Mouse (Mus musculus): ENCODE results near the gene Gm20388. TPM values are rescaled to one million over a fixed set of nuclear protein-coding genes. Genes with fewer than 3 reads are reported as not detected.

Gm20388 gene
- total RNA-seq, 2 experiments from 2014 or later, result 6.8 to 7.8 TPM

DNA sequence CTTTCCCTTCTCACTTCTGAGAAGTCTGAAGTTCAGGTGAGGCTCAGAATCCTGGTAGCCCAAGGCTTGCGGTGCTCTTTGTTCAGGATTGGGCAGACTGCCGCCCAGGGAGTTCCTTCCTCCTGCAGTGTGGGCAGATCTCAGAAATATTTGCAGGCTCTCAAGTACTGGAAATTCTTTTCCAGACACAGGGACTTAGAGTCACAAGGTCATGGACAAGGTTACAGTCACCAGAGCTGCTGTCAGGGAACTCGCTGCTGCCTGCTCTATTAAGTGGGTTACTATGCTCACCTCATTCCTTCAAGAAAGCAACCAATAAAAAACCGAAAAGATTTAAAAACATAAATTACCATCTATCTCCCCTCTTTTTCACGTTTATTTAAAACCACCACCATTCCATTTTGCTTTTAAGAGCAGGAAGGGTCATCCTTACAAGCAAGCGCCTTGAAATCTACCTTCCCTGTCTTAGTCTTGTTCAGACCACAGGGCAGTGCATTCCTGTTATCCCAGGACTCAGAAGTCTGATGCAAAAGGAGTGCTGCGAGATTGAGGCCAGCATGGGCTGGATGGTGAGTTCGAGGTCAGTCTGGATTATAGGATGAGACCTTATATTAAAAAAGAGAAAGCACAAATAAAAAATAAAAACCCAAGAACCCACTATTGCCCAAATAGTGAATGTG is 4320.0 kb downstream of the Gm20388 start:
- DNase-seq, result no peak
- intact Hi-C loops (cut with DNase I), result loop anchor here (2.0 to 5.0 kb wide), 2 partner anchors 118 to 178 kb away; no protein-coding TSS in a partner anchor

DNA sequence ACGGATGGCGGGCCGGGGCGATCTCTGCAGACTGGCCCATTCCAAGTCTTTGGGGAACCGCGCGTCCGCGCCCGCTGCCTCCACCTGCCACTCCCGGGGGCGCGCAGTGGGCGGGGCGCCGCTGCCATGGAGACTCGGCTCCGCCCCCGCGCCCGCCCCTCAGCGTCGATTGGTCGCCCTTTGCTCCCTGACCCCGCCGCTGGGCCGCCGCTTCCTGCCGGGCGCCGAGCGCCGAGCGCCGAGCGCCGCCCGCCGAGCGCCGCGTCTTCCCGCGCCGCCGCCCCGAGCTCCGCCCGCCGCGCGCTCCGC is 4320.5 kb downstream of the Gm20388 start, which contains the start of gene Galnt2:
Gene Galnt2, plus strand, starts transcription at position 216 of the 309 bp plus-strand sequence.
- DNase-seq, result peak; percentile 78 to 86
- intact Hi-C loops (cut with DNase I), result loop anchor here (2.0 to 5.0 kb wide), 2 partner anchors 118 to 179 kb away; no protein-coding TSS in a partner anchor

DNA sequence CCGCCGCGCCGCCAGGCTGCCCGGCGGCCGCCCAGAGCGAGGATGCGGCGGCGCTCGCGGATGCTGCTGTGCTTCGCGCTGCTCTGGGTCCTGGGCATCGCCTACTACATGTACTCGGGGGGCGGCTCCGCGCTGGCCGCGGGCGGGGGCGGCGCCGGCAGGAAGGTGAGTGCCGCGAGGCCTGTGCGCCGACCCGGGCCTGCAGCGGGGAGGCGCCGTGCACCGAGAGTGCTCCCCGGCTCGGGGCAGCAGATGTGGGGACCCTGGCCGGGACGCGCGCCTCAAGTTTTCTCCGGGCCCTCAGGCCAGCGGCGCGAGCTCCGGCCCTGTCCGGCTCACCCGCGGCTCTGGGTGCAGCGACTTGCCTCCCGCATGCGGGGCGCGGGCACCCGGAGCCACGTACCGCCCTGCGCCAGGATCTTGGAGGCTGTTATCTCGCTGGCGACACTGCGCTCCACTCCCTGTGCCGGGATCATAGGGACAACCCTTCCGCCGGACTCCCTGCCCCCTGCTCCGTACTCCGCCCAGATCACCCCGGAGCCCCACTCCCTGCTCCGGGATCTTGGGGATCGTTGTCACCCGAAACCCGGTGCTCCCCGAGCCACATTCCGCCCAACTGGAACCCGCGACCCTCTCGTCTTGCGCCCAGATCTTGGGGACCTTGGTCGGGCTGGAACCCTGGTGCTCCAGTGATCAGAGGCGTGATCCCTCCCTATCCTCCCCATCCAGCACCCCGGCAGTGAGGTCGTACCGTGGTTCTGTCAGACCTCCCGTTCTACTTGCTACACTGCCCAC is 4321.0 kb downstream of the Gm20388 start:
- DNase-seq, result peak; percentile 45 to 59
- intact Hi-C loops (cut with DNase I), result loop anchor here (2.0 to 5.0 kb wide), 2 partner anchors 117 to 179 kb away; no protein-coding TSS in a partner anchor

DNA sequence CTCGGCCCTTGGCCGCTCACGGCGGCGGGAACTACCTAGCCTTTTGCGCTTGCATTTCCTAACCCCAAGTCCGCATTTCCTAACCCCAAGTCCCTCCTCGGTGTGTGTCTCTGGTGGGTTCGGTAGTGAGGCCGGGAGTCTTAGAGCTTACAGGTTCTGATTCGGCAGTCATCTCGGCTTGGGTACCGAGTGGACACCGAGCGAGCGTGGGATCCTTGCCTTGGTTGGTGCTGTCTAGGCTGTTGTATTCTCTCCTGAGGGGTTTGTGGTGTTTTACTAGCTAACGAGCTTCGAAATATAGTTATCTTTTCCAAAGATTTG is 4321.6 kb downstream of the Gm20388 start:
- DNase-seq, result no peak
- intact Hi-C loops (cut with DNase I), result loop anchor here (5.0 kb wide), 1 partner anchor 180 kb away; no protein-coding TSS in a partner anchor

DNA sequence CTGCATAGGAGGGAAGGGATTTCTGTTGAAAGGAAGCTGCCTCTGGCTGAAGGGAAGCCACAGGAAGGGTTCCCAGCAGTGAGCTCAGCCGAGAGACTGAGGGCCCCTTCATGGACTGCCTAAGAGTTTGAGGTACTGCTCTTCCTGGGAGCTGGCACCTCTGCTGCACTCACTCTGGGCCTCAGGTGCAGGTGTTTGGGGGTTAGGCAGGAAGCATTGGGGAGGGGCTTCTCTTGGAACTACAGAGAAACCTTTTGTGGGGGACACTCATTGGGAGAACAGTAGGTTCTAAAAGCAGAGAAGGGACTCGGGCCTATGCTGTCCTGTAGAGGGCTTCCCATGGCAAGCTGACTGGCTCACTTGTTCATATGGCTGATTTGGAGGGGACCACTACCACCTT is 4323.9 kb downstream of the Gm20388 start:
- no peak for DNase-seq
- intact Hi-C loops (cut with DNase I), result loop anchor here (5.0 kb wide), 1 partner anchor 182 kb away; no protein-coding TSS in a partner anchor

DNA sequence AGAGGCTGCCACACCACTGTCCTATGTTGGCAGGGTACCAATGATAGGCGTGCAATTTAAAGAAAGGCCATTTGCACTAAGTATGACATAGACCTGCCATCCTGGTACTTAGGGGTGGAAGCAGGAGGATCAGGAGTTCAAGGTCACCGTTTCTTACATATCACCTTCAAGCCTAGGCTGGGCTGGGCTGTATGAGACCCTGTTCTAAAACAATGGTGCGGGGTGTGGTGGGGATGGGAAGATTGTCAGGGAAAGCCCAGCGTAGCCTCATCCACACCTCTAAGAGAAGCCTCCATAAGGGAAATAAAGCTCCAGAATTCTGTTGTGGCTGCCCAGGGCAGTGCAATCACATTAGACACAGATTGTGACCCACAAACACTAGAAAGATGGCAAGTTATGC is 4324.9 kb downstream of the Gm20388 start:
- no peak for DNase-seq

DNA sequence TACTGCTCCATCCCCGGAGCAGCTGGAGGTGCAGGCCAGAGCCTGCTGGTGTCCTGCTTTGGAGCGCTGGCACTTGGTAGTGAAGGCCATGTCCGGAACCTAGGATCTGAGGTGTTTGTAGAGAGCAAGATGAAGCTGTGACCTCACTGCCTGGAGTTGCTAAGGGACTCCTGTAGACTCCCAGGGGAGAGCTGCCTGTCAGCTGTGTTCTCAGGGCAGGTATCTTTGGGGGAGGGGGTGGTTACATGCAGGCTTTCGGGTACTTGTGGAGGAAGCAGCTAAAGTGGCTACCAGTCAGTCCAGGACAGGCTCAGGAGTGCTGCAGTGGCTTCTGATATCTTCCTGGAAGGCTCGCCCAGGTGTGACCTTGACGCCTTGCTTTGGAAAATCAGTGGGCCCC is 4328.7 kb downstream of the Gm20388 start:
- no peak for DNase-seq
- intact Hi-C loops (cut with DNase I), result no loop called here

More for the DNA sequence above, 4324.9 kb downstream of the Gm20388 start:
- intact Hi-C loops (cut with DNase I), result no loop called here

DNA sequence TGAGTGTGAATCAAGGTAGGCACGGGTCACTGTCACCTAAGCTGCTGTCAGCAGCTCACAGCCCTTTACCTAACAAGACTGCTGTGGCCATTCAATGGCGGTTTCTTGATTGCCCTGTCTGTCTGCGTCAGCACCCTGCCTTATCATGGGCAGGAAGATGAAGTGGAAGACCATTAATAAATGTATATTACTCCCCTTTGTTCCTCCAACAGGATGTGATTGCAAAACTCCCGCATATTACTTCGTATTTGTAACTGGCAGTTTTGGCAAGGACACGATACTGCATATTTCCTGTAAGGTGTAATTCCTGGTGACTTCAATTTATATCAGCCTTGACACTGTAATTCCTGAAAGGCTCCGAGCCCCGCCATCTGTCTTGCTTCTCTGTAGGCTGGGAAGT is 4330.3 kb downstream of the Gm20388 start:
- no peak for DNase-seq
- intact Hi-C loops (cut with DNase I), result no loop called here

DNA sequence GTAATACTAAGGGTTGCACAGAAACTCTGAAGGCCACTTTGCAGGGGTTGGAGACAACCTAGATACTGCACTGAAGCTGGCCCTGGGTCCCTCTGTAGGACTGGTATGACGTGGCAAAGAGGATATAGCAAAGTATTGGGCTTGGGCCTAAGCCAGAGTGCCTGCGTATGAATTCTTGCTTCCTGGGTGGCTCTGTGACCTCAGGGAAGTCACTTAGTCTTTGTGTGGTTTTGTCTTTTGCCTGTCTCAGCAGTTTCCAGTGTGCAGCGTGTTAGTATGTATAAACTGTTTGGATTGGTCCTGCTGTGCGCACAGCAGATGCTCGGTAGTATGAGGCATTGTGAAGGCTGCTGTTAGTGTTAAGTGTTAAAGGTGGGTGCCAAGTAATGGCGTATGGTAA is 4331.6 kb downstream of the Gm20388 start:
- DNase-seq, result no peak

DNA sequence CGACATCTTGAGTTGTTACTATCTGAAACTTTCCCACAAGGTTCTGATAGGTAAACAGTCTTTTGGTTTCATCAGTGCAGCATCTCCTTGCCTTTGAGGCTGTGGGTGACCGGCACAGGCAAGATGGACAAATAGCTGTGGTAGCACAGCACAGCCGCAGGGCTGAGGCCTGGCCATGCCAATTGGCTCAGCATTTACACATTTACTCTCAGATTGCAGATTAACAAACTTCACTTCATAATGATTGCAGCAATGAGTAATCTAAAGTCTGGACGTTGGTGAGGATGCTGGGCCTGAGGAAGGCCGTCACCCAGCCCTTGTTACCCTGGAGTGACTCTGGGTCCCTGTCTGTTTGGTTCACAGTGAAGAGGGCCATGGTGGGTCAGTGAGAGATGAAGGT is 4332.3 kb downstream of the Gm20388 start:
- no peak for DNase-seq
- intact Hi-C loops (cut with DNase I), result no loop called here

More for the DNA sequence above, 4331.6 kb downstream of the Gm20388 start:
- intact Hi-C loops (cut with DNase I), result no loop called here

DNA sequence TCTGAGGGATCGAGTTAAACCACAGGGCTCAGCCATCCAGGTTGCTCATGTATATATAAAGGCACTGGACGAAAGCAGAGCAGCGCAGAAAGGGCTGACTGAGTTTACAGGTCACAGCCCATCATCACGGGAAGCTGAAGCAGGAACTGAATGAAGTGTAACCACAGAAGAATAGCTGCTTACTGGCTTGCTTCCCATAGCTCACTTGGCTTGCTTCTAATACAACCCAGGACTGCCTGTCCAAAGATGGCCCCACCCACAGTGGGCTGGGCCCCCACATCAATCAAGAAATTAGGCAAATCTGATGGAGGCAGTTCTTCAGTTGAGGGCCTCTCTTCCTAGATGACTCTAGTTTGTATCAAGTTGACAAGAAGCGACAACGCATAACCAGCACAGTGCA is 4336.9 kb downstream of the Gm20388 start:
- DNase-seq, result no peak
- intact Hi-C loops (cut with DNase I), result no loop called here

DNA sequence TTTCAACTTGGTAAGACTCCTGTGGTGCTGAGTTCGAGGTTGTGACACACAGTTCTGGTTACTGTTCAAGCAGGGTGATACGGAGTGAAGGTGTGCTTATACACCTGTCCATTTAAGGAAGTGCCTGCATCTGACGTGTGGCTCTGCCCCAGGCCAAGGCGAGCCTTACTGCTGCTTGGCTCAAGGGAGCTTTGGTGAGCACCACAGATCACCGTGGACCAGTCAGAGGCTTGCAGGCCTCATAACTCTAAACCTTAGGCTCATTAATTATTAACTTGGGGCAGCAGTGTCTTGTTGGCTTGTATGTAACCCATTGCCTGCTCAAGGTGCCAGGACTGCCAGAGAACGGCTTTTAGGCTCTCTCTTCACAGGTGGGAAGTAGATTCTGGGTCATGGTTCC is 4338.0 kb downstream of the Gm20388 start:
- intact Hi-C loops (cut with DNase I), result no loop called here
- DNase-seq, result no peak

DNA sequence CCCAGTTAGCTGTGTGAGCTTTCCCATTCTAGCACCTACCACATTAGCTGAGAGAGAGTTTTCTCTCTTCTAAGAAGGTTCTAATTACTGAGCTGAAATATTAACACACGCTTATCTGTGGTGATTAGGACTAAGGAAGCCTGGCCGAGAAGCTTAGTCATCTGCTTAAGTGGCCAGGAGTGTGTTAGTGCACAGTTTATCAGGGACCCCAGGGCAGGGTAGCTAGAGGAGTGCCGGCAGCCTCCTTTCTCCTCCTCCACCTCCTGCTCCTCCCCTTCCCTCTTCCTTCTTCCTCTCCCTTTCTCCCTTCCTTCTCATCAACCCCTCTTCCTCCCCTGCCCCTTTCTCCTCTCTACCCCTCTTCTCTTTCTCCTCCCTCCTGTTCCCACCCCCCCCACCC is 4339.6 kb downstream of the Gm20388 start:
- no peak for DNase-seq
- intact Hi-C loops (cut with DNase I), result no loop called here

DNA sequence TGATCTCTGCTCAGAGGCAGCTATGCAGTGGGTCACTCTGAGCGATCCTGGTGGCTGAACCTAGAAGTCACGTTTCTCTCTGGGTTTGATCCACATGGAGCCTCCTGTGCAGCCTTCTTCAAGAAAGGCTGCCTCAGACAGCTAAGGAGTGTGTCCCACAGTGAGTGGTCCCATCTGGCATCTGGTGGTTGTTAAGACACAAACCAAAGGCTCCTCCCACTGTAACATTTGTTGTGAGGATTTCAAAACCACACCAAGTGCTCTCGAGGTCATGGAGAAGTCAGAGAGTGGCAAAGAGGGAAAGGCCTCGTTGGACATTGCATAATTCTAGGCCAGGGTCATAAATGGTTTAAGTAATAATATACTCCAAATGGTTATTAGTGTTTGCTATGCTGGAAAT is 4340.1 kb downstream of the Gm20388 start:
- no peak for DNase-seq

DNA sequence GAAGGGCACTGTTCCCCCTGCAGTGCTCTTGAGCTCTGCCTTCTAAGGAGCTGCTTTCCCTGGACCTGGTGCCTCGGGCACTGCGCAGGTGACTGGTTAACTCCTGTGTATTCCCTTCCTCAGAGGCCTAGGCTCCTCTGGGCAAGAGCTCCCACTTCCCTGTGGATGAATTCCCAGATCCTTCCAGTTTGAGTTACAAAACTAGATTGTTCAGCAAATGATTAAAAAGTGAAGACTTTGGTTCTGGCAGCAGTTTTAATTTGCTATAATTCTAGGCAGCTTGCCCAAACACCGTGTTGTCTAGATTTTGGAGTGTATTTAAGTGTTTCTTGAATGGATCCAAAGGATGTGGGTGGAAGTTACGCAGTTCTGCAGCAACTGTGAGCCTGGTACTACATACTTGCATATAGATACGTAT is 4341.9 kb downstream of the Gm20388 start:
- DNase-seq, result no peak
- intact Hi-C loops (cut with DNase I), result no loop called here

More for the DNA sequence above, 4340.1 kb downstream of the Gm20388 start:
- intact Hi-C loops (cut with DNase I), result no loop called here

DNA sequence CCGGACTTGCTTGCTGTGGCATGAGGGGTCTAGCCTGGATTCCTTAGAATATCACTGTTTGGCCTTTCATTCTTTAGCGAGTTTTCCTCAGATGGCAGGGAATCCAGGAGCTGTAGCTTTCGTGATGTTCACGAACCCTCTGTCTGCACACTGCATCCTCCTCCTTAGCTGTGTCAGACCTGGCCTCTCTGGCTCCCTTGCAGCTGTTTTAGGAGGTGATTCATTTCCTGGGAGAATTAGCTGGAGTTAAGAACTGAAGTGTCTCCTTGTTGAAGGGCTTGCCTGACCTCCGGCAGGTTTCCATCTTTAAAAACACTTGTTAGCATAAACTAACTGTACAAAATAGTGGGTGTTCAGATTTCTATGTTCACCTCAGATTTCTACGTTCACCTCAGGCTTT is 4343.3 kb downstream of the Gm20388 start:
- intact Hi-C loops (cut with DNase I), result no loop called here
- no peak for DNase-seq

DNA sequence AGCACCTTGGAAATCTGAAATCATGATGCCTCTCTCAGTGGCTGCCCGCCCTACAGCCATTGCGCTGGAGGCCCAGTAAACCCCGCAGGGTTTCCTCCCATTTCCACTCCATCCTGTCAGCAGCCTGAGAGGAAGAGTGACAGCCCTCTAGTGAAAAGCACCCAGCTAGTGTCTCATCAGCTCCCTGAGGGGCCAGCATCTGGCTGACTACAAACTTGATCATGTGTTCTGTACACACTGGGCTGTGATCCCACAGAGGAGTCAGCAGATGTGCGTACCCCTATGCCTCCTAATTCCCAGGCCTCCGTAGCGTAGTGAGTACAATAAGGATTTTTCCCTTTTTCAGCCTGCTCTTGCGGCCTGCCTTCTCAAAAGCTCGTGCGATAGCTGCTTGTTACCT is 4346.2 kb downstream of the Gm20388 start:
- DNase-seq, result no peak
- intact Hi-C loops (cut with DNase I), result no loop called here

DNA sequence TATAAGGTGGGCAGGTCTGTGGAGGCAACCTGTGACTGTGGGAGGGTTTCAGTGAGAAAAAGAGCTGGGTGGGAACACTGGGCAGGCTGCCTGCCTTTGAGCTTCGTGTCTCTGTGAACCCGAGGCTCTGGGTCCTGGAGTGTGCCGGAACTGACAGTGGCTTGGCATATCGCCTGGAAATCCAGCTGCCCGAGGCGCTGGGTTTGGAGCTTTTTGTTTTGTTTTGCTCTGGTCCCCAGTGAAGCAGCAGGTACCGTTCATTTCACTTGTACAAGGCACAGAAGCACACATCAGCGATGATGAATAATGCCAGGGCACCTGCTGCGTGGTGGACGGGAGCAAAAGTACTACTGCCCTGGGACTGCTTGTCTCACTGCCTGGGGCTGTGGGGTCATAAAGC is 4346.7 kb downstream of the Gm20388 start:
- intact Hi-C loops (cut with DNase I), result no loop called here

DNA sequence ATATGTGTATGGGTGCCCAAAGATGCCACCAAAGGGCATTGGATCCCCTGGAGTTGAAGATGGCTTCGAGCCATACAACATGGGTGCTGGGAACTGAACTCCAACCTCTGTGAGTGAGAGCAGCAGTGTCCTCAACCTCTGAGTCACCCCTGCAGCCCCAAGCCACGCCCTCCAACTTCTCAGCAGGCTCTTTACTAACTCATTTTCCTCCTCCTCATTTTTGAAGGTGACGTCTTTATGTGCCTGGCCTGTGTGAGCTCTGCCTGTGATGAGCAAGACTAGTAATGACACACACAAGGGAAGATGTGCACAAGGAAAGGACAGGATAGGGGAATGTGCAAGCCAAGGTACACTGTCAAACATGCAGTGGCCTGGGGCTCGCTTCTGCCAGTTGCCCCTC is 4348.5 kb downstream of the Gm20388 start:
- intact Hi-C loops (cut with DNase I), result no loop called here
- no peak for DNase-seq

More for the DNA sequence above, 4346.7 kb downstream of the Gm20388 start:
- peak; percentile 60 to 66 for DNase-seq

DNA sequence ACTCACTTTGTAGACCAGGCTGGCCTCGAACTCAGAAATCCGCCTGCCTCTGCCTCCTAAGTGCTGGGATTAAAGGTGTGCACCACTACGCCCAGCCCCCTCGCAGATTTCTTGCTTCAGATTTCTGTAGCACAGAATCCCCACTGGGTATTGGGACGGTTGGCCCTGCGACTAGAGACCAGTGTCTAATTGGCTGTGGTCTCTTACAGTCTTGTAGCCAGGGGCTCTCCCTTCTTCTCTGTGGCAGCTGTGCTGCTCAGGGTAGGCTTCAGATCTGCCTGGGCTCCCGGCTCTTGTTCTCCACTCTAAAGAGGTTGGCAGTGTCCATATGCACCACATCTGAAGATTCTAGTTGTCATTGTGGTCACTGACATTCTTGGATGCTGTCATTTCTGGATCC is 4349.3 kb downstream of the Gm20388 start:
- DNase-seq, result no peak
- intact Hi-C loops (cut with DNase I), result no loop called here

DNA sequence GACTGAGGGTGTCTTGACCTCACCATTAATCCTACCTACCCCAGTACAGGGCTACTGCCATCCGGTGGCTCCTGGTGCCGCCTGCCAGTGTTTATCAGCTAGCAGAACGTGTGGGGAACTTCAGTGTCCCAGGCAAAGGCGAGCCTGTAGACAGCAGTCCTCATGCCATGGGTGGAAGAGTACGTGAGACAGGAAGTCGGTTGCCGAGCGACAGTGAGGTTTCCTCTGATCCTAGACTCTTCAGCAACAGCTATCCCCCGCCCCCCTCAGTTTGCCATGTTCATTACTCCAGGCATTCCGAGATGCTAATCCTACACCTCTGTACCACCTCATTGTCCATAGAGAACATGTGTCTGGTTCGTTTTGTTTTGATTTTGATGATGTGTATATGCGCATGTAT is 4349.7 kb downstream of the Gm20388 start:
- intact Hi-C loops (cut with DNase I), result no loop called here
- DNase-seq, result no peak

DNA sequence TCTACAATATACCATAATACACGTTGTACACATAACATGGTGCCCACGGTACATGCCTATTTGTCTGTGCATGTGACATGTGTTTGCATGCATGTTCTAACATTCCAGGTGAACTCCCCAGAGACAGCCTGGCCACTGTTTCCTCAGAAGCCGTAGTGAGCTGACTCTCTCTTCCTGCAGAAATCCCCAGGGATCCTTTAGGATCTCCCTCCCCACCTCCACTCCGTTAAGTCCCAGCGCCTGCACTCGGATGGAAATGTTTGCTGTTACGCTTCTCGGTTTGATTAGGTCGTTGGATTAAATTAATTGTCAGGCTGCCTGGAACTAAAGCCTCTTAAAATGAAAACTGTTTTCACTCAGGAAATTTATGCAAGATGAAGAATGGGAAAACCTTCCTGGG is 4352.4 kb downstream of the Gm20388 start:
- DNase-seq, result no peak
- intact Hi-C loops (cut with DNase I), result no loop called here
